Mouse (Mus musculus): ENCODE measurements at regions not wholly inside any gene's neighbourhood (a gene's known extent, or its start where the extent isn't known, plus 50 kb on each side); places are given as distances from the start of the nearest gene placed in this dataset.

DNA sequence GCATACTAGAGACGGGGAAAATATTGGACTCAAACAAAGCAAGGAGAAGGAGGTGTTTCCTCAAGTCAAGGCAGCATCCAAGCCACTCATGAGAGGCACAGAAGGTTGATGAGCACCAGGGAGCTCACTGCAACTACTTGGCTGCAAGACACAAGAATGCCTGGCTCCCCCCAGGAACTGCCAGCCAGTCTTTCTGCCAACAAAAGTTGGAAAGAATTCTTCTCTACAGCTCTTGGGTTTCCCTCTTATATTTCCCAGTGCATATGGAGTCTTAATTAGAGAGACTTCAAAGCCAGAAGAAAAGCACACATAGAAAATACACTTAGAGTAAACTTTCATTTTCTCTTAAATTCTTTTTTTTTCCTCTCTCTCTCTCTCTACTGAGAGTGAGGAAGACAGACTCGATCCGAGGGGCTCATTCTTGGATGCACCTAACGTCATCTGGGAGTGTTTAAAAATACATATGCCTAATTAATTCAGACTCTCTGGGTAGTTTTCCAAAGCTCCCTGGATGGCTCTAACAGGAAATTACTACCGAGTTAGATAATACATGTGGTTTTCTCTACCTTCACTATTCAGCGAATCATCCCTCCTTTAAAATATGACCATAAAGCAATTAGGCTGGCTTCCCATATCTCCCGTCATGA lies 222.7 kb downstream of the Fam84b start:
- 72% methylated on average over 7 of the region's 7 CpGs for WGBS
- ATAC-seq (ENCODE audit: insufficient read depth, low read depth), result no peak
- DNase-seq (ENCODE audit: low spot score), result no peak

DNA sequence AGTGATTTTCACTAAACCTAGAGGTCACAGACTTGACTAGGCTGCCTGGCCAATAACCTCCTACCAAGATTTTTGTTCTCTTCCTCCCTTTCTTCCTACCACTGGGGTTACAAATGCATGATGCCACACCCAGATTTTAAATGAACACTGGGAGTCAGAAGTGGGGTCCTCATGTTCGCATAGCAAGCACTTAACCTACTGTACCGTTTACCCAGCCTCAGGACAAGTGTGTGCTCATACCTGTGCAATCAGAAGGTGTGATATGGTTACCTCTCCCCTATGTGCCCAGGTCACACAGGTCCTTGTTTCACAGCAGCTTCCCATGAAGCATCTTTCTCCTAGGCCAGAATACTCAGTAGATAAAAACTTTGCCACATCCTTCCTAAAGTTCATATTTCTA lies 234.8 kb downstream of the Fam84b start:
- no peak for TF ChIP-seq CTCF (IDR thresholded peaks at IDR 0.05; ENCODE audit: low read depth)
- TF ChIP-seq EP300 (IDR thresholded peaks at IDR 0.05; ENCODE audit: low read depth), result no peak
- Histone ChIP-seq H3K36me3 (replicated peaks; ENCODE audit: control insufficient read depth, insufficient read depth, low read length) (no peaks in the 10 kb centered on the region), H3K9ac (replicated peaks; ENCODE audit: low read depth, low read length) (no peak overlapping the region), H3K4me3 (ENCODE audit: low read depth, low read length) (no peak overlapping the region), H3K27me3 (ENCODE audit: control insufficient read depth, insufficient read depth, low read length) (no peaks in the 10 kb centered on the region), H3K4me1 (ENCODE audit: control insufficient read depth, insufficient read depth) (no peaks in the 10 kb centered on the region), H3K27ac (ENCODE audit: low read depth) (no peak overlapping the region), H3K9me3 (replicated peaks; ENCODE audit: control insufficient read depth, low read length) (no peaks in the 10 kb centered on the region), H3K4me2 (ENCODE audit: low read depth, low read length) (no peak overlapping the region)
- 67% methylated on average over 2 of the region's 2 CpGs for WGBS
- DNase-seq (ENCODE audit: low spot score), result no peak
- no peak for ATAC-seq (ENCODE audit: insufficient read depth, low read depth)

More for the DNA sequence above, 222.7 kb downstream of the Fam84b start:
- H3K4me3 ChIP-seq (ENCODE audit: low read depth, low read length), result no peak overlapping the region
- no peak overlapping the region for H3K27ac ChIP-seq (ENCODE audit: low read depth)
- no peaks in the 10 kb centered on the region for H3K27me3 ChIP-seq (ENCODE audit: control insufficient read depth, insufficient read depth, low read length)
- H3K9ac ChIP-seq (replicated peaks; ENCODE audit: low read depth, low read length), result no peak overlapping the region
- H3K4me1 ChIP-seq (ENCODE audit: control insufficient read depth, insufficient read depth), result no peaks in the 10 kb centered on the region
- H3K9me3 ChIP-seq (replicated peaks; ENCODE audit: control insufficient read depth, low read length), result no peaks in the 10 kb centered on the region
- TF ChIP-seq EP300 (IDR thresholded peaks at IDR 0.05; ENCODE audit: low read depth) (no peak), CTCF (IDR thresholded peaks at IDR 0.05; ENCODE audit: low read depth) (no peak)
- no peaks in the 10 kb centered on the region for H3K36me3 ChIP-seq (replicated peaks; ENCODE audit: control insufficient read depth, insufficient read depth, low read length)
- H3K4me2 ChIP-seq (ENCODE audit: low read depth, low read length), result no peak overlapping the region

DNA sequence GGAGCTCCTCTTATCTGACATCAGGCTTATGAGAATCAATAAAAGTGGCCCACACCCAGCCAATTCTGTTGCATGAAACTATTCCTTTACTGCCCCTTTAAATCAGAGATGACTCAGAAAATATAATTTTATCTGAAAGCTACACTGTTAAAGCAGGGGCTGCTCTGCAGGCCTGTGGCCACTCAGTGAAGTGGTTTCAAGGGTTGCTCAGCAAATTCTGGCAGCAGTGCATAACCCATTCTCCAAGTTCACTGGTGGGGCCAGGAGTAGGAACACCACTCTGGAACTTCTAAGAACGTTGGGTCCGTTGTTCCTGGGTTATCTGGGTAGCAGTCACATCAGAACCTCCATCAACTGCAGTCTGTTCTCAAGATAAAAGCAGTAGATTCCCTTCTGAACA lies 236.2 kb downstream of the Fam84b start:
- no peak for ATAC-seq (ENCODE audit: insufficient read depth, low read depth)
- H3K27ac ChIP-seq (ENCODE audit: low read depth), result no peak overlapping the region
- H3K9ac ChIP-seq (replicated peaks; ENCODE audit: low read depth, low read length), result no peak overlapping the region
- no peaks in the 10 kb centered on the region for H3K9me3 ChIP-seq (replicated peaks; ENCODE audit: control insufficient read depth, low read length)
- no peaks in the 10 kb centered on the region for H3K4me1 ChIP-seq (ENCODE audit: control insufficient read depth, insufficient read depth)
- no peak overlapping the region for H3K4me2 ChIP-seq (ENCODE audit: low read depth, low read length)
- DNase-seq (ENCODE audit: low spot score), result no peak
- no peaks in the 10 kb centered on the region for H3K36me3 ChIP-seq (replicated peaks; ENCODE audit: control insufficient read depth, insufficient read depth, low read length)
- no peak overlapping the region for H3K4me3 ChIP-seq (ENCODE audit: low read depth, low read length)
- H3K27me3 ChIP-seq (ENCODE audit: control insufficient read depth, insufficient read depth, low read length), result no peaks in the 10 kb centered on the region
- TF ChIP-seq EP300 (IDR thresholded peaks at IDR 0.05; ENCODE audit: low read depth), result no peak
- TF ChIP-seq CTCF (IDR thresholded peaks at IDR 0.05; ENCODE audit: low read depth), result no peak
- WGBS, result 39% methylated on average over 2 of the region's 2 CpGs

DNA sequence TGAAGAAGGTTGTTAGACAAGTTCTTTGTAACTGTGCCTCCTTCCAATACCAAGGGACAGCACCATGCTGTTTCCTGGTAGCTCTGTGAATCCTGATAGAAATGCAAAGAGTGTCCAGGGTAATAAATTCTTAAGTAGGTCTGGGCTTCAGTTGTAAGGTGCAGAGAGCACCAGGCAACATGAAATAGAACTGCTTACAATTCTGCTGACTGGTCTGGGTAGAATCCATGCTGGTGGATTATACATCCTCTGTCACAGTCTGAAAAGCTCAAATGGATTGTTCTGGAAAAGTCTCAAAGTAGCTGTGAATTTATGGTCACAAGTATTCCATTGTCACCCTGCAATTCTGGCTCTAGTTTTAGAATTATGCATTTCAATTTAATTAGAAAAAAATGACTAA lies 251.7 kb downstream of the Fam84b start:
- Histone ChIP-seq H3K4me3 (ENCODE audit: low read depth, low read length) (no peak overlapping the region), H3K4me1 (ENCODE audit: control insufficient read depth, insufficient read depth) (no peaks in the 10 kb centered on the region), H3K27me3 (ENCODE audit: control insufficient read depth, insufficient read depth, low read length) (no peaks in the 10 kb centered on the region), H3K9ac (replicated peaks; ENCODE audit: low read depth, low read length) (no peak overlapping the region), H3K9me3 (replicated peaks; ENCODE audit: control insufficient read depth, low read length) (no peaks in the 10 kb centered on the region), H3K4me2 (ENCODE audit: low read depth, low read length) (no peak overlapping the region), H3K27ac (ENCODE audit: low read depth) (no peak overlapping the region), H3K36me3 (replicated peaks; ENCODE audit: control insufficient read depth, insufficient read depth, low read length) (no peaks in the 10 kb centered on the region)
- no peak for ATAC-seq (ENCODE audit: insufficient read depth, low read depth)
- TF ChIP-seq CTCF (IDR thresholded peaks at IDR 0.05; ENCODE audit: low read depth) (no peak), EP300 (IDR thresholded peaks at IDR 0.05; ENCODE audit: low read depth) (no peak)
- no peak for DNase-seq (ENCODE audit: low spot score)

DNA sequence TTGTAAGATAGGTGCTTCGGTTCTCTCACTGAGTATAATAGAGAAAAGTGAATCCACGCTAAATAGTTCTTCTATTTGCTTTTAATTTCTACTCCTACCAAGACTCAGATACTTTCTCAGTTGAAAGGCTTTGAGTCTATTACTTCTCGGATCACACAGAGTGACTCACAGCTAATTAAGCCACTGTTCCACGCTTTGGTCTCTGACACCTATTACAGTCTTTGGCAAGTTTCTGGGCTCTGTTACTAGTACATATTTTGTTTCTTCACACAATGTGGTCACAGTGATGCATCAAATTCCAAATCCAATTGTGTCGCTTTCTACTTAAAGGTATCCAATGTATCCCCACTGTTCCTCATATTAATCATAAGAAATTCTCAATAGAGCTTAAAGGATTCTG lies 276.5 kb downstream of the Fam84b start:
- no peak for ATAC-seq (ENCODE audit: insufficient read depth, low read depth)
- no peaks in the 10 kb centered on the region for H3K36me3 ChIP-seq (replicated peaks; ENCODE audit: control insufficient read depth, insufficient read depth, low read length)

DNA sequence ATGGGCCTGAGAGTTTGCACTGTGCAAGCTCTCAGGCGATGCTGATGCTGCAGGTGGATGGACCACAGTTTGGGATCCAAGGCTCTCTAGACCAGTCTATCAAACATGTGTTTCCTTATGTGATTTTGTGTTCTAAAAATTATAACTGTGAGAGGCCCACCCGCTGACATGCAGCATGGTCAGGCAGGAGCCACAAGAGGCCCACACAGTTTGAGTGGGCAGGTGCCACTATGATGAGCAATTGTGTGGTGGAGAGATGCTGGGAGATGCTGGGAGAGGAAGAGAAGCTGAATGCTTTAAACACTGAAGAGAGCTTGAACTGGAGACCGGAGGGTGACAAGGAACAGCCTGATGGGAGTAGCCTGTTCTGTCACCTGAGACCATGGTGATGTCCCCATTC lies 287.3 kb downstream of the Fam84b start:
- no peak overlapping the region for H3K4me3 ChIP-seq (ENCODE audit: low read depth, low read length)
- no peaks in the 10 kb centered on the region for H3K9me3 ChIP-seq (replicated peaks; ENCODE audit: control insufficient read depth, low read length)
- no peak overlapping the region for H3K4me2 ChIP-seq (ENCODE audit: low read depth, low read length)
- no peak for TF ChIP-seq EP300 (IDR thresholded peaks at IDR 0.05; ENCODE audit: low read depth)
- TF ChIP-seq CTCF (IDR thresholded peaks at IDR 0.05; ENCODE audit: low read depth), result no peak
- no peak for DNase-seq (ENCODE audit: low spot score)
- no peak overlapping the region for H3K27ac ChIP-seq (ENCODE audit: low read depth)
- no peak overlapping the region for H3K9ac ChIP-seq (replicated peaks; ENCODE audit: low read depth, low read length)
- H3K27me3 ChIP-seq (ENCODE audit: control insufficient read depth, insufficient read depth, low read length), result no peaks in the 10 kb centered on the region
- no peak for ATAC-seq (ENCODE audit: insufficient read depth, low read depth)
- H3K36me3 ChIP-seq (replicated peaks; ENCODE audit: control insufficient read depth, insufficient read depth, low read length), result no peaks in the 10 kb centered on the region
- H3K4me1 ChIP-seq (ENCODE audit: control insufficient read depth, insufficient read depth), result no peaks in the 10 kb centered on the region
- WGBS, result 90% methylated on average over 3 of the region's 3 CpGs

More for the DNA sequence above, 276.5 kb downstream of the Fam84b start:
- no peak overlapping the region for H3K4me3 ChIP-seq (ENCODE audit: low read depth, low read length)
- H3K4me2 ChIP-seq (ENCODE audit: low read depth, low read length), result no peak overlapping the region
- no peak overlapping the region for H3K9ac ChIP-seq (replicated peaks; ENCODE audit: low read depth, low read length)
- DNase-seq (ENCODE audit: low spot score), result no peak
- TF ChIP-seq EP300 (IDR thresholded peaks at IDR 0.05; ENCODE audit: low read depth), result no peak
- TF ChIP-seq CTCF (IDR thresholded peaks at IDR 0.05; ENCODE audit: low read depth), result no peak
- WGBS, result 73% methylated on average over 5 of the region's 5 CpGs
- no peaks in the 10 kb centered on the region for H3K27me3 ChIP-seq (ENCODE audit: control insufficient read depth, insufficient read depth, low read length)
- no peak overlapping the region for H3K27ac ChIP-seq (ENCODE audit: low read depth)
- H3K4me1 ChIP-seq (ENCODE audit: control insufficient read depth, insufficient read depth), result no peaks in the 10 kb centered on the region
- no peaks in the 10 kb centered on the region for H3K9me3 ChIP-seq (replicated peaks; ENCODE audit: control insufficient read depth, low read length)
